Mouse (Mus musculus) limb, embryonic 14.5 days (tissue): Measurements from ENCODE around the gene Pdia3. TPM values are rescaled to one million over a fixed set of nuclear protein-coding genes. Genes with fewer than 3 reads are reported as not detected.
"Not testable (repeated sequence)": the region's sequence is repeated elsewhere in the genome, so short reads cannot be mapped to it uniquely, and the experiment has no call there.

Experiments
- ATAC-seq: fragments of 200-750 bp; cut with Nextera tagmentation; 2 replicates; pipeline ENCODE4 v1.8.0; 2017; ENCODE audit warnings: low read depth, moderate number of reproducible peaks, moderate TSS enrichment; ENCODE audit not compliant: low FRiP score
- DNase-seq: peaks from one replicate; pipeline ENCODE4 v3.0.0-alpha.2; 2015; ENCODE audit warnings: low spot score
- H3K27ac ChIP-seq: fragments of 300-500 bp; sonication (generic); replicated peaks from 2 replicates; pipeline ENCODE4 v1.5.1; 2014; ENCODE audit warnings: low read depth, mild to moderate bottlenecking, low read length, moderate library complexity, mixed read lengths
- H3K27me3 ChIP-seq: fragments of 300-500 bp; sonication (generic); 2 replicates; pipeline ENCODE4 v1.6.1; 2014; ENCODE audit warnings: low read length, mixed read lengths; ENCODE audit not compliant: control insufficient read depth, insufficient read depth
- H3K36me3 ChIP-seq: fragments of 300-500 bp; sonication (generic); 2 replicates; pipeline ENCODE4 v1.6.1; 2014; ENCODE audit warnings: mild to moderate bottlenecking, low read length, moderate library complexity, mixed read lengths; ENCODE audit not compliant: control insufficient read depth, insufficient read depth
- H3K4me1 ChIP-seq: fragments of 300-500 bp; sonication (generic); 2 replicates; pipeline ENCODE4 v1.6.1; 2014; ENCODE audit warnings: antibody characterized with exemption, low read length, mixed read lengths; ENCODE audit not compliant: control insufficient read depth, insufficient read depth
- H3K4me2 ChIP-seq: fragments of 300-500 bp; sonication (generic); replicated peaks from 2 replicates; pipeline ENCODE4 v1.6.1; 2014; ENCODE audit warnings: low read depth, mild to moderate bottlenecking, low read length, moderate library complexity; ENCODE audit not compliant: severe bottlenecking
- H3K4me3 ChIP-seq: fragments of 300-500 bp; sonication (generic); replicated peaks from 2 replicates; pipeline ENCODE4 v1.5.1; 2014; ENCODE audit warnings: low read length
- H3K9ac ChIP-seq: fragments of 300-500 bp; sonication (generic); 2 replicates; pipeline ENCODE4 v1.6.1; 2014; ENCODE audit warnings: mild to moderate bottlenecking, low read depth, low read length, moderate library complexity; ENCODE audit not compliant: severe bottlenecking
- H3K9me3 ChIP-seq: fragments of 300-500 bp; sonication (generic); 2 replicates; pipeline ENCODE4 v1.6.1; 2016; ENCODE audit warnings: low read length; ENCODE audit not compliant: control insufficient read depth
- POLR2A ChIP-seq: fragments of 200-500 bp; IDR thresholded peaks from 2 replicates; pipeline ENCODE4 v1.8.0; 2012; ENCODE audit warnings: inconsistent platforms, mild to moderate bottlenecking, moderate library complexity, borderline replicate concordance; ENCODE audit not compliant: insufficient read depth, insufficient read length; ENCODE audit errors: extremely low read depth
- WGBS: fragments of 180-500 bp; shearing (Covaris S2); extraction: QIAGEN DNeasy Blood & Tissue Kit; methylation state at CpG from one replicate; pipeline ENCODE4 v1.1.7; 2014; 5-methylcytosine and 5-hydroxymethylcytosine counted together
- polyA plus RNA-seq, 2 experiments: library from polyadenylated mRNA; depleted of rRNA in 1 of 2; stranded (reverse) in 1 of 2; unstranded in 1 of 2; fragments of >200 nt; fragmentation: Nextera tagmentation in 1 of 2; extraction: Ambion mirVana in 1 of 2; gene quantifications; 2 replicates each; pipeline versions ENCODE4 v1.2.1 to v1.2.3; 2012 to 2014

The Pdia3 gene
- polyA plus RNA-seq, 2 experiments: 416 to 523 TPM

DNA sequence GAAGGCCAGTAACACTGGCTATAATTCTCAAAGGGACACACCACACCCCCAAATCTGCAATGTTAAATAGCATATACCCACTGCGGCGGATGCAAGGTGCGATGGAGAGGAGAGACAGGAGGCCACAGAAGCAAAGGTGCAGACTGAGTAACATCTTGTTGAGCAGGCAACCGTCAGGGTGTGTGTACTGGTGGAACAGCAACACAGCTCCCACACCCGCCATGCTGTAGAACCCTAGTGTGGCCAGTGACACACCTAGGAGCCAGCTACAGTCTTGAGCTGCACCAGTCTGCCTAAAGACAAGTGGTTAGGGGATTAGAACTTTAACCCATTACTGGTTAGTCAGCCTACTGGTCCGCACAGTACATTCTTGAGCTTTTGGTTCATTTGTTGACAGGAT lies 40.3 kb downstream of the Pdia3 start:
- H3K36me3 ChIP-seq: peaks cover 44% of the 10 kb centered on the region
- 82% methylated on average over 6 of the region's 6 CpGs for WGBS

DNA sequence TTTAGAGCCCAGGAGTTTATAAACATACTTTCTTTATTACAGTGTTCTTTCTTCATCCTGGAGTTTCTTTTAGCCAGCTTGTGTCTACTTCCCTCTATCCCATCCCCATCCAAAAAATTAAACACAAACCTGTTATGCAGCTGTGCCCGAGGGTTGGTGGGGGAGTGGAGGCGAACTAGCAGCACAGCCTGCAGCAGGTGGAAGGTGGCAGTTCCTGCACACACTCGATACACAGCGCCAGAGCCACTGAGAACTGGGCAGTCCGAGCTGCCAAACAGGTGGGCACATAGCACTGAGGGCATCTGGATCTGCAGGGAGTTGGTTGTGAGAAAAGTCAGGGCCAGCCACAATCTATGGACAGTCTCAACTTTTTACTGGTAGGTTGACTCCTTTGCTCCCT lies 42.0 kb downstream of the Pdia3 start:
- no peak for TF ChIP-seq POLR2A
- DNase-seq (no peak), ATAC-seq (no peak)
- H3K4me2 ChIP-seq: no peak overlapping the region
- no peak overlapping the region for H3K4me3 ChIP-seq
- H3K9me3 ChIP-seq: no peaks in the 10 kb centered on the region
- H3K27me3 ChIP-seq: no peaks in the 10 kb centered on the region
- H3K36me3 ChIP-seq: peaks cover 46% of the 10 kb centered on the region
- peaks cover 9% of the 10 kb centered on the region for H3K4me1 ChIP-seq
- no peak overlapping the region for H3K9ac ChIP-seq
- H3K27ac ChIP-seq: no peak overlapping the region
- 69% methylated on average over 5 of the region's 5 CpGs for WGBS

More for the DNA sequence above, 40.3 kb downstream of the Pdia3 start:
- H3K9me3 ChIP-seq: no peaks in the 10 kb centered on the region
- DNase-seq (no peak), ATAC-seq (no peak)
- H3K4me2 ChIP-seq: no peak overlapping the region
- H3K4me3 ChIP-seq: no peak overlapping the region
- no peak overlapping the region for H3K9ac ChIP-seq
- peaks cover 13% of the 10 kb centered on the region for H3K4me1 ChIP-seq
- no peak for TF ChIP-seq POLR2A
- H3K27me3 ChIP-seq: no peaks in the 10 kb centered on the region
- H3K27ac ChIP-seq: no peak overlapping the region

- peak; percentile 85 for DNase-seq
- Histone ChIP-seq H3K36me3 (peaks cover 44% of the 10 kb centered on the region), H3K27me3 (no peaks in the 10 kb centered on the region), H3K4me1 (peaks cover 3% of the 10 kb centered on the region; the same call in 1 of the 2 replicates), H3K27ac (peak within 1 kb of the TSS; percentile 67), H3K9me3 (no peaks in the 10 kb centered on the region), H3K4me3 (peak within 1 kb of the TSS; percentile 68), H3K4me2 (peak within 1 kb of the TSS; percentile 56), H3K9ac (peak within 1 kb of the TSS; percentile 76)
- 0 out of 2 replicates have a peak, but pooled peaks have one; percentile 36 for TF ChIP-seq POLR2A
- peak; percentile 91 for ATAC-seq
- 4% methylated on average over 41 of the region's 41 CpGs for WGBS
Measured at GRCm38 (mm10) chr2:121456692-121457642, 43.4 kb downstream of the Pdia3 start, which contains the start of gene Serinc4. TSS of gene Serinc4 (minus strand) at chr2:121456781.

DNA sequence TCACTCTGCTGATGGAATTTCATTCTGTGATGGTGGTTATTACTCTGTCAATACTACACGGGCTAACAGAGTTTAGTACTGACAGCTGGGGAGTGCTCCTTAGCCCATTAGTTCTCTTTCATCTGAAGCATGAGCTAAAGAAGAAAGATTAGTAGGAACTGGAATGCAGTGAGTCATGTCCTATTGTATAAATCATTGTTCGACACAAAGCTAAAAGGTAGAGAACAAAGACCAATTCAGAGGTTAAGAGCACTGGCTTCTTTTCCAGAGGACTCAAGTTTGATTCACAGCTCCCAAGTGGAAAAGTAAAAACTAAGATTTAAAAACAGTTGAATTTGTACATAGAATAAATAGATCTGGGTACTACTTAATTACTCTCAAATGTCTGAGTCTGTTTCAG lies 46.5 kb downstream of the Pdia3 start:
- no peak for TF ChIP-seq POLR2A
- DNase-seq (no peak), ATAC-seq (no peak)
- Histone ChIP-seq H3K4me3 (no peak overlapping the region), H3K9me3 (no peaks in the 10 kb centered on the region), H3K27me3 (no peaks in the 10 kb centered on the region), H3K4me1 (peaks cover 3% of the 10 kb centered on the region; the same call in 1 of the 2 replicates), H3K27ac (no peak overlapping the region), H3K36me3 (peaks cover 20% of the 10 kb centered on the region), H3K9ac (no peak overlapping the region), H3K4me2 (no peak overlapping the region)
- 69% methylated on average over 2 of the region's 2 CpGs for WGBS

- H3K27ac ChIP-seq, H3K9ac ChIP-seq, H3K4me3 ChIP-seq, ATAC-seq, H3K36me3 ChIP-seq, H3K27me3 ChIP-seq, H3K9me3 ChIP-seq, H3K4me1 ChIP-seq, H3K4me2 ChIP-seq, DNase-seq: not testable (repeated sequence)
- WGBS: 60% methylated on average over 1 of the region's 6 CpGs
Measured at GRCm38 (mm10) chr2:121468982-121469381, 55.4 kb downstream of the Pdia3 start.

DNA sequence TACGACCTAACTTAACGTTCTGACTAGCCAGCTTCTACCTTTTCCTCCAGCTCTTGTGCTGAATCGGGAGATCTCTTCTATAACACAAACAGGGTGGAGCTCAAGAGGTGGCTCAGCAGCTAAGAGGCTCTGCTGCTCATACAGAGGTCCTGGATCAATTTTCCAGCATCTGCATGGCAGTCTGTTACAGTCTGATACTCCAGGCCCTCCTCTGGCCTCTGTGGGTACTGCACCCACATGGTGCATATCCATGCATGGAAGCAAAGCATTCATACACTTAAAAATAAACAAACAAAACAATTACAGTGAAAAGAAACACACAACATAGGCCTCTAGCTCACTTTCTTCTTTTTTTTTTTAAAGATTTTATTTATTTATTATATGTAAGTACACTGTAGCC lies 59.2 kb downstream of the Pdia3 start:
- H3K36me3 ChIP-seq, H3K9ac ChIP-seq, ATAC-seq, DNase-seq, H3K27me3 ChIP-seq, H3K4me2 ChIP-seq, H3K9me3 ChIP-seq, H3K4me1 ChIP-seq, H3K27ac ChIP-seq, H3K4me3 ChIP-seq: not testable (repeated sequence)
- WGBS: 84% methylated on average over 3 of the region's 3 CpGs
